Mouse (Mus musculus) hindbrain, embryonic 12.5 days (tissue): ENCODE data around the gene Wfdc3. TPM values are rescaled to one million over a fixed set of nuclear protein-coding genes. Genes with fewer than 3 reads are reported as not detected.

ENCODE experiments used
- ATAC-seq: fragments of 200-750 bp; cut with Nextera tagmentation; 2 replicates; pipeline ENCODE4 v1.8.0; 2017; ENCODE audit warnings: moderate TSS enrichment; ENCODE audit not compliant: low FRiP score
- H3K27ac ChIP-seq: fragments of 300-500 bp; sonication (generic); 2 replicates; pipeline ENCODE4 v1.5.1; 2016; ENCODE audit warnings: mild to moderate bottlenecking
- H3K27me3 ChIP-seq: fragments of 300-500 bp; sonication (generic); 2 replicates; pipeline ENCODE4 v1.6.1; 2016; ENCODE audit warnings: mild to moderate bottlenecking
- H3K36me3 ChIP-seq: fragments of 300-500 bp; sonication (generic); 2 replicates; pipeline ENCODE4 v1.6.1; 2016; ENCODE audit warnings: mild to moderate bottlenecking
- H3K4me1 ChIP-seq: fragments of 300-500 bp; sonication (generic); 2 replicates; pipeline ENCODE4 v1.6.1; 2016
- H3K4me2 ChIP-seq: fragments of 300-500 bp; sonication (generic); replicated peaks from 2 replicates; pipeline ENCODE4 v1.6.1; 2016; ENCODE audit warnings: mild to moderate bottlenecking
- H3K4me3 ChIP-seq: fragments of 300-500 bp; sonication (generic); 2 replicates; pipeline ENCODE4 v1.5.1; 2016; ENCODE audit warnings: mild to moderate bottlenecking
- H3K9ac ChIP-seq: fragments of 300-500 bp; sonication (generic); 2 replicates; pipeline ENCODE4 v1.6.1; 2016; ENCODE audit warnings: mild to moderate bottlenecking, moderate library complexity
- H3K9me3 ChIP-seq: fragments of 300-500 bp; sonication (generic); replicated peaks from 2 replicates; pipeline ENCODE4 v1.6.1; 2016; ENCODE audit warnings: mild to moderate bottlenecking
- WGBS: fragments of 180-500 bp; shearing (Covaris S2); methylation state at CpG from one replicate; pipeline ENCODE4 v1.1.7; 2016; 5-methylcytosine and 5-hydroxymethylcytosine counted together
- polyA plus RNA-seq: library from polyadenylated mRNA; unstranded; fragments of >200 nt; fragmentation: Nextera tagmentation; extraction: Ambion mirVana; gene quantifications from 2 replicates; pipeline ENCODE4 v1.2.1, GENCODE M21; 2016

Gene Wfdc3
- polyA plus RNA-seq, 1 experiment from 2014 or later, result 1.2 TPM

GRCm38 (mm10) chr2:164785481-164786387 is 40.0 kb upstream of the Wfdc3 start, which contains the start of gene Snx21:
Snx21 (plus strand) TSS chr2:164785823.
- H3K27me3 ChIP-seq, result peaks cover 3% of the 10 kb centered on the region; the same call in 1 of the 2 replicates
- peak within 1 kb of the TSS; percentile 84 for H3K4me2 ChIP-seq
- WGBS, result under 1% methylated on average over 66 of the region's 89 CpGs
- H3K9ac ChIP-seq, result peak within 1 kb of the TSS; percentile 68
- H3K27ac ChIP-seq, result peak within 1 kb of the TSS; percentile 45; the same call in 1 of the 2 replicates
- peaks cover 13% of the 10 kb centered on the region for H3K36me3 ChIP-seq
- H3K4me3 ChIP-seq, result peak within 1 kb of the TSS; percentile 68
- peaks cover 20% of the 10 kb centered on the region for H3K4me1 ChIP-seq
- no peaks in the 10 kb centered on the region for H3K9me3 ChIP-seq
- peak; percentile 91 for ATAC-seq

GRCm38 (mm10) chr2:164784869-164785420 is 39.2 kb upstream of the Wfdc3 start:
- H3K4me2 ChIP-seq, result peak overlapping the region; percentile 84
- H3K9me3 ChIP-seq, result no peaks in the 10 kb centered on the region
- no peak for ATAC-seq

GRCm38 (mm10) chr2:164783926-164784581 is 38.3 kb upstream of the Wfdc3 start:
- no peak overlapping the region for H3K4me2 ChIP-seq
- H3K9me3 ChIP-seq, result no peaks in the 10 kb centered on the region
- H3K27ac ChIP-seq, result no peak overlapping the region
- no peak overlapping the region for H3K4me3 ChIP-seq
- H3K9ac ChIP-seq, result no peak overlapping the region
- no peak for ATAC-seq
- 82% methylated on average over 7 of the region's 7 CpGs for WGBS
- peaks cover 3% of the 10 kb centered on the region; the same call in 1 of the 2 replicates for H3K27me3 ChIP-seq
- peaks cover 20% of the 10 kb centered on the region for H3K4me1 ChIP-seq
- peaks cover 5% of the 10 kb centered on the region; the same call in 1 of the 2 replicates for H3K36me3 ChIP-seq

More at GRCm38 (mm10) chr2:164784869-164785420, 39.2 kb upstream of the Wfdc3 start:
- H3K9ac ChIP-seq, result peak overlapping the region; percentile 68
- WGBS, result 24% methylated on average over 7 of the region's 7 CpGs
- 0 out of 2 replicates have a peak overlapping the region, but pooled peaks have one; percentile 45 for H3K27ac ChIP-seq
- peaks cover 10% of the 10 kb centered on the region for H3K36me3 ChIP-seq
- H3K4me3 ChIP-seq, result peak overlapping the region; percentile 68
- peaks cover 20% of the 10 kb centered on the region for H3K4me1 ChIP-seq
- H3K27me3 ChIP-seq, result peaks cover 3% of the 10 kb centered on the region; the same call in 1 of the 2 replicates

GRCm38 (mm10) chr2:164781876-164782275 is 36.1 kb upstream of the Wfdc3 start:
- H3K4me1 ChIP-seq, result peaks cover 17% of the 10 kb centered on the region
- H3K9ac ChIP-seq, result no peak overlapping the region
- H3K27me3 ChIP-seq, result peaks cover 3% of the 10 kb centered on the region; the same call in 1 of the 2 replicates
- H3K9me3 ChIP-seq, result no peaks in the 10 kb centered on the region
- no peak overlapping the region for H3K4me3 ChIP-seq
- ATAC-seq, result no peak
- no peak overlapping the region for H3K4me2 ChIP-seq
- no peaks in the 10 kb centered on the region for H3K36me3 ChIP-seq
- WGBS, result 75% methylated on average over 4 of the region's 4 CpGs
- H3K27ac ChIP-seq, result no peak overlapping the region

- Histone ChIP-seq H3K4me2 (no peak within 1 kb of the TSS), H3K27me3 (peaks cover 3% of the 10 kb centered on the region; the same call in 1 of the 2 replicates), H3K4me3 (no peak within 1 kb of the TSS), H3K9ac (no peak within 1 kb of the TSS), H3K9me3 (no peaks in the 10 kb centered on the region), H3K36me3 (no peaks in the 10 kb centered on the region), H3K4me1 (no peaks in the 10 kb centered on the region), H3K27ac (no peak within 1 kb of the TSS)
- no peak for ATAC-seq
- WGBS, result 66% methylated on average over 8 of the region's 8 CpGs
These were observed 33.9 kb upstream of the Wfdc3 start, which contains the start of gene Tnnc2 for GRCm38 (mm10) chr2:164779481-164780086. Tnnc2 (minus strand) TSS chr2:164779967.

GRCm38 (mm10) chr2:164778809-164779208 is 33.1 kb upstream of the Wfdc3 start:
- no peak overlapping the region for H3K4me2 ChIP-seq
- H3K27me3 ChIP-seq, result no peaks in the 10 kb centered on the region
- no peaks in the 10 kb centered on the region for H3K4me1 ChIP-seq
- ATAC-seq, result no peak
- no peak overlapping the region for H3K27ac ChIP-seq
- H3K9ac ChIP-seq, result no peak overlapping the region
- 87% methylated on average over 7 of the region's 7 CpGs for WGBS
- no peak overlapping the region for H3K4me3 ChIP-seq
- H3K36me3 ChIP-seq, result no peaks in the 10 kb centered on the region
- no peaks in the 10 kb centered on the region for H3K9me3 ChIP-seq

- WGBS, result 92% methylated on average over 11 of the region's 11 CpGs
These were observed 32.2 kb upstream of the Wfdc3 start for GRCm38 (mm10) chr2:164778015-164778287.

GRCm38 (mm10) chr2:164777246-164778014 is 31.7 kb upstream of the Wfdc3 start:
- H3K9me3 ChIP-seq, result no peaks in the 10 kb centered on the region
- H3K4me2 ChIP-seq, result no peak overlapping the region
- H3K36me3 ChIP-seq, result no peaks in the 10 kb centered on the region
- ATAC-seq, result no peak
- WGBS, result 86% methylated on average over 30 of the region's 30 CpGs
- no peaks in the 10 kb centered on the region for H3K27me3 ChIP-seq
- H3K4me3 ChIP-seq, result no peak overlapping the region
- no peak overlapping the region for H3K27ac ChIP-seq
- no peak overlapping the region for H3K9ac ChIP-seq
- H3K4me1 ChIP-seq, result no peaks in the 10 kb centered on the region

More at GRCm38 (mm10) chr2:164778015-164778287, 32.2 kb upstream of the Wfdc3 start:
- H3K4me2 ChIP-seq, result no peak overlapping the region
- H3K27ac ChIP-seq, result no peak overlapping the region
- no peaks in the 10 kb centered on the region for H3K4me1 ChIP-seq
- H3K9me3 ChIP-seq, result no peaks in the 10 kb centered on the region
- H3K27me3 ChIP-seq, result no peaks in the 10 kb centered on the region
- no peak for ATAC-seq
- H3K36me3 ChIP-seq, result no peaks in the 10 kb centered on the region
- no peak overlapping the region for H3K4me3 ChIP-seq
- no peak overlapping the region for H3K9ac ChIP-seq

GRCm38 (mm10) chr2:164776801-164777200 is 31.1 kb upstream of the Wfdc3 start:
- no peak overlapping the region for H3K27ac ChIP-seq
- 65% methylated on average over 17 of the region's 17 CpGs for WGBS
- no peak overlapping the region for H3K9ac ChIP-seq
- H3K9me3 ChIP-seq, result no peaks in the 10 kb centered on the region
- peaks cover 6% of the 10 kb centered on the region; the same call in 1 of the 2 replicates for H3K36me3 ChIP-seq
- ATAC-seq, result no peak
- peaks cover 6% of the 10 kb centered on the region for H3K4me1 ChIP-seq
- H3K4me3 ChIP-seq, result no peak overlapping the region
- H3K4me2 ChIP-seq, result no peak overlapping the region
- no peaks in the 10 kb centered on the region for H3K27me3 ChIP-seq

GRCm38 (mm10) chr2:164776130-164776529 is 30.4 kb upstream of the Wfdc3 start:
- Histone ChIP-seq H3K4me2 (no peak overlapping the region), H3K27me3 (no peaks in the 10 kb centered on the region), H3K4me3 (no peak overlapping the region), H3K9ac (no peak overlapping the region), H3K4me1 (peaks cover 12% of the 10 kb centered on the region), H3K36me3 (peaks cover 9% of the 10 kb centered on the region; the same call in 1 of the 2 replicates), H3K27ac (no peak overlapping the region), H3K9me3 (no peaks in the 10 kb centered on the region)
- ATAC-seq, result no peak
- 90% methylated on average over 6 of the region's 6 CpGs for WGBS

GRCm38 (mm10) chr2:164773989-164774364 is 28.2 kb upstream of the Wfdc3 start:
- Histone ChIP-seq H3K9me3 (no peaks in the 10 kb centered on the region), H3K9ac (no peak overlapping the region), H3K27ac (no peak overlapping the region), H3K4me3 (no peak overlapping the region), H3K4me2 (no peak overlapping the region), H3K27me3 (no peaks in the 10 kb centered on the region), H3K4me1 (peaks cover 25% of the 10 kb centered on the region), H3K36me3 (peaks cover 9% of the 10 kb centered on the region; the same call in 1 of the 2 replicates)
- no peak for ATAC-seq
- 85% methylated on average over 5 of the region's 5 CpGs for WGBS
